Mouse (Mus musculus): ENCODE results near the gene Leprot.

GRCm38 (mm10) chr4:101699423-101699822 lies 51.9 kb downstream of the Leprot start:
- no peak for TF ChIP-seq CTCF (IDR thresholded peaks at IDR 0.05; ENCODE audit: low read depth, low read length)
- no peak for TF ChIP-seq GATA1 (IDR thresholded peaks at IDR 0.05; ENCODE audit: borderline replicate concordance, low read length)
- no peak for TF ChIP-seq POLR2AphosphoS5 (IDR thresholded peaks at IDR 0.05; ENCODE audit: insufficient replicate concordance, low read depth, low read length)
